21 mouse cellular contexts compared by ENCODE assay signal in genomic region chr6:50413381-50413780, GRCm38 (mm10). TPM values are rescaled to one million over a fixed set of nuclear protein-coding genes. Genes with fewer than 3 reads are reported as not detected.
DNase-seq lines count a peak whose midpoint lies in the region; ATAC-seq lines count a peak whose summit lies in the region.
"Had no signal": no experiment of that assay in that cellular context is flagged by ENCODE, and none has a peak within 500 bp of the region (broad histone marks: within the 10 kb centered on the region; RNA-seq: fewer than 3 reads in every experiment).

No protein-coding gene starts in this region.

- H3K27me3 ChIP-seq in embryonic facial prominence, embryonic 14.5 days (replicated peaks; ENCODE audit: control insufficient read depth, insufficient read depth, low read length): no peaks in the 10 kb centered on the region
- no peaks in the 10 kb centered on the region for H3K27me3 ChIP-seq in embryonic facial prominence, embryonic 10.5 days (replicated peaks; ENCODE audit: low read depth, poor library complexity, severe bottlenecking)
- H3K27me3 ChIP-seq: embryonic facial prominence, embryonic 15.5 days; forebrain, embryonic 12.5 days; heart, embryonic 13.5 days had no signal

- peak; percentile 63 for DNase-seq in embryonic facial prominence, embryonic 14.5 days (ENCODE audit: low spot score)
- DNase-seq in embryonic facial prominence, embryonic 10.5 days (ENCODE audit: low spot score): no peak
- peak; percentile 89 for DNase-seq in 3T3-L1 (ENCODE audit: low read depth, low spot score)
- DNase-seq in NIH3T3 (ENCODE audit: low read depth): peak; percentile 94
- DNase-seq in skeletal muscle tissue, adult 2 months (ENCODE audit: low read depth, low spot score): peak; percentile 54
- DNase-seq in c-Kit-positive CD71-positive TER-119-positive erythroid progenitor cells, embryonic 14.5 days (ENCODE audit: low spot score): no peak
- DNase-seq in urinary bladder, postnatal 4 days (ENCODE audit: low spot score in 2 of 2): no peak
- DNase-seq: adrenal gland, postnatal 36 days; cerebellum, adult 11 months; cerebellum, adult 9-10 months; cerebellum, postnatal 25 days; forebrain, postnatal 0 days; gastrocnemius, postnatal 36 days; heart, adult 11 months; heart, postnatal 36 days had no signal

- H3K9ac ChIP-seq in embryonic facial prominence, embryonic 14.5 days (ENCODE audit: low read depth, low read length): no peak overlapping the region
- H3K9ac ChIP-seq: embryonic facial prominence, embryonic 15.5 days; forebrain, embryonic 12.5 days; forebrain, postnatal 0 days had no signal

- 65% methylated on average over 1 of the region's 1 CpGs for WGBS in embryonic facial prominence, embryonic 14.5 days
- WGBS in embryonic facial prominence, embryonic 10.5 days: 83% methylated on average over 1 of the region's 1 CpGs

- no peaks in the 10 kb centered on the region for H3K9me3 ChIP-seq in embryonic facial prominence, embryonic 14.5 days (ENCODE audit: control insufficient read depth, low read length)
- no peaks in the 10 kb centered on the region for H3K9me3 ChIP-seq in embryonic facial prominence, embryonic 10.5 days
- H3K9me3 ChIP-seq: embryonic facial prominence, embryonic 15.5 days; forebrain, embryonic 12.5 days; heart, embryonic 13.5 days had no signal

- H3K4me3 ChIP-seq in embryonic facial prominence, embryonic 14.5 days (ENCODE audit: low read depth, low read length): no peak overlapping the region
- no peak overlapping the region for H3K4me3 ChIP-seq in embryonic facial prominence, embryonic 10.5 days
- H3K4me3 ChIP-seq: embryonic facial prominence, embryonic 15.5 days; forebrain, embryonic 12.5 days; heart, embryonic 13.5 days had no signal

- no peak for ATAC-seq in embryonic facial prominence, embryonic 14.5 days (ENCODE audit: low read depth)
- ATAC-seq: forebrain, postnatal 0 days; hindbrain, embryonic 16.5 days; inflammation-experienced regulatory T-cells, adult 6 months; intestine, postnatal 0 days had no signal

- no peak overlapping the region for H3K27ac ChIP-seq in embryonic facial prominence, embryonic 14.5 days (replicated peaks; ENCODE audit: low read depth, low read length)
- H3K27ac ChIP-seq in embryonic facial prominence, embryonic 10.5 days (replicated peaks): no peak overlapping the region
- H3K27ac ChIP-seq: embryonic facial prominence, embryonic 15.5 days; forebrain, embryonic 12.5 days had no signal

- H3K4me2 ChIP-seq in embryonic facial prominence, embryonic 14.5 days (ENCODE audit: low read depth, low read length): no peak overlapping the region
- H3K4me2 ChIP-seq: embryonic facial prominence, embryonic 15.5 days; forebrain, embryonic 12.5 days; heart, embryonic 13.5 days had no signal

- H3K36me3 ChIP-seq in embryonic facial prominence, embryonic 14.5 days (ENCODE audit: control insufficient read depth, insufficient read depth, low read length): no peaks in the 10 kb centered on the region
- no peaks in the 10 kb centered on the region; the same call in 1 of the 2 replicates for H3K36me3 ChIP-seq in embryonic facial prominence, embryonic 10.5 days (replicated peaks)
- H3K36me3 ChIP-seq: embryonic facial prominence, embryonic 15.5 days; forebrain, embryonic 12.5 days had no signal

- H3K4me1 ChIP-seq in embryonic facial prominence, embryonic 14.5 days (ENCODE audit: control insufficient read depth, insufficient read depth, low read length): peaks cover 25% of the 10 kb centered on the region
- peaks cover 8% of the 10 kb centered on the region; the same call in 1 of the 2 replicates for H3K4me1 ChIP-seq in embryonic facial prominence, embryonic 10.5 days

RNA-seq across cellular contexts. Expression of gene Osbpl3, which starts 42.6 kb away (rescaled TPM):
- polyA plus RNA-seq in embryonic facial prominence, embryonic 14.5 days (2014; fragmentation: Nextera tagmentation; extraction: Ambion mirVana): 9.7 and 10.6 TPM in 2 replicates
- 9.0 and 9.8 TPM in 2 replicates for polyA plus RNA-seq in embryonic facial prominence, embryonic 10.5 days (2016; fragmentation: Nextera tagmentation; extraction: Ambion mirVana)

Comparison
In these comparisons a context has a peak if more than half of its experiments do, and no peak if none do; other contexts are left out.
1. DNase-seq: peak in embryonic facial prominence, embryonic 14.5 days (single experiment), 3T3-L1 (single experiment), NIH3T3 (single experiment) and skeletal muscle tissue, adult 2 months (single experiment); none in embryonic facial prominence, embryonic 10.5 days (single experiment), c-Kit-positive CD71-positive TER-119-positive erythroid progenitor cells, embryonic 14.5 days (single experiment) and urinary bladder, postnatal 4 days (0 of 2).